Mouse (Mus musculus) thymus, adult 2 months (tissue): Measurements from ENCODE around the gene Plch1.

Source experiments
- CTCF ChIP-seq: fragments of 200-500 bp; IDR thresholded peaks from 2 replicates; pipeline ENCODE4 v1.5.1; 2012; ENCODE audit warnings: mild to moderate bottlenecking, control low read depth, low read length, moderate library complexity, borderline replicate concordance; ENCODE audit not compliant: control insufficient read depth, poor library complexity, insufficient read depth; ENCODE audit errors: extremely low read depth
- POLR2A ChIP-seq: fragments of 200-500 bp; IDR thresholded peaks from 2 replicates; pipeline ENCODE4 v1.6.1; 2012; ENCODE audit warnings: mild to moderate bottlenecking, low read length, control low read depth, moderate library complexity; ENCODE audit not compliant: control insufficient read depth, poor library complexity, insufficient read depth; ENCODE audit errors: extremely low read depth

DNA sequence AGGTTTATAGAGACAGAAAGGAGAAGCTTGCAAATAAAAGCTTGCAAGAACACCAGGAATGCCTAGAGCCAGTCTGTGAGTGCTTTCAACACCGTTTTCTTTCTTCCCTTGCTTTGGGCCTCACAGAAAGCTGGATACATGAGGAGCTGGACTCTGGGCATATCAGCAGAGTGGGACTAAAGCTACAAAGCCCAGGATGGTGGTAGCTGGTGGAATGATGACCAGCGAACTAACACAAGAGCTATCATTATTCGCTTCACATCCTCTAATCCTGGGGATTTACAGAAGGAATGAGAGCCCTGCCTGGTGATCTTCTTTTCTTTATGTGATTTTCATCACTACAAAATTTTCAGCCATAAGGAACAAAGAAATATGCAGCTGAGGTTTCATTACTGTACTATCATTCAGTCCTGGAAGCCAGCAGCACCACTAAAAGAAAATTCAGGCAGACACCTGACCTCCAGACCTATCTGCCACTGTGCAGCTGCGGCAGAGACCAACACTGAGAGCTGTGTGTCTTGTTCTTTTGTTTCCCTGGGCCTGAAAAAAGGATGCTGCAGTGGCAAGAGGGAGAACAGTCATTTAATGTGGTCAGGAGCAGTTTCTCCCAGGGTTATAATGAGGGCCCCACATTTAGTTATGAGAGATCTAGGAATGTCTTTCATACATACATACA is 172.5 kb downstream of the Plch1 start:
- TF ChIP-seq POLR2A (no peak), CTCF (no peak)
